Comparison of ENCODE assay signal across 9 mouse cellular contexts in the genomic region with DNA sequence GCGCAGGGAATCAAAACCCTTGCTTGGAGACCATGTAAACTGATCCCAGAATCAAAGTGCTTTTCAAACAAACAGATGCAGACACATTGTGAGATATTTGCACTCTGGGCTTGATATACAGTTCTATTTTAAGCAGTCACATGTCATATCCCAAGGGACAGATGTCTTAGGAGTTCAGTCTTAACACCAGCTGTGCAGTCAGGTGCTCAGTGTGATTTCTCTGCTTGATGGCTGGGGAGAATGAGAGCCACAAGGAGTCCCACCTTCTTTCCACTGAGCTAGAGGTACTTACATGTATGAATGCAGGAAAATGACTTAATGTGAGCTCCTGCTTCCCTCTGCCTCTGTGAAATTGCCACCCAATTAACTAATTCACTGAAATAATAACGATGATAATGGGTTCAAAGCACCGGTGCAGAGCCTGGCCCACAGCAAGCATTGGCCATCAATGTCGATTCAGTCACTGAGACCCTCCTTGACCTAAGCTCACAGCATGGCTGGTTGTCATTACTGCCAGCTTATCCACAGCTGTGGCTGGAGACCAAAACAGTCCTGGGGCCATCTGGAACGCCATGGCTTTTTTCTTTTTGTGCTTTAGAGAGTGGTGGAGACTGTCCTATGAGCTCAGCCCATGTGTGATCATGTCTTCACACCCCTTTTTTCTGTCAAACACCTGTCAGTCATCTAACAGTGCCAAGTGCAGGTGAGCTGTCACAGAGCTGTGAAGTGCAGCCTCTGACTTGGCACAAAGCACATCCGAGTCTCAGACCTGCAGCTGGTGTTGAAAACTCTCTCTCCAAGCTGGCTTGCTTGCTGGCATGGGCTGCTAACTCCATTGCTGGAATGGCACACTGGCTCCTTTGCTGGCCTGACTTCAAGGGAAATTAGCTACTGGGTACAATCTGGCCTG.
A peak's percentile ranks its signal among the peaks of the same experiment; 100 is the strongest.
DNase-seq lines count a peak whose midpoint lies in the region; ATAC-seq lines count a peak whose summit lies in the region.
"Had no signal": no experiment of that assay in that cellular context is flagged by ENCODE, and none has a peak within 500 bp of the region (broad histone marks: within the 10 kb centered on the region; RNA-seq: fewer than 3 reads in every experiment).

No protein-coding gene starts in this region.

- H3K9ac ChIP-seq in neural tube, embryonic 13.5 days: no peak overlapping the region
- no peak overlapping the region for H3K9ac ChIP-seq in heart, embryonic 15.5 days
- H3K9ac ChIP-seq: stomach, embryonic 15.5 days had no signal

- ATAC-seq in neural tube, embryonic 13.5 days (ENCODE audit: low read depth): peak; percentile 40; the same call in 1 of the 2 replicates
- ATAC-seq in heart, embryonic 15.5 days (replicated peaks; ENCODE audit: insufficient number of reproducible peaks, insufficient read depth, low FRiP score, low read depth): peak; percentile 47

- no peak overlapping the region for H3K4me2 ChIP-seq in neural tube, embryonic 13.5 days
- no peak overlapping the region for H3K4me2 ChIP-seq in heart, embryonic 15.5 days
- H3K4me2 ChIP-seq: stomach, embryonic 15.5 days had no signal

- H3K27me3 ChIP-seq in neural tube, embryonic 13.5 days: no peaks in the 10 kb centered on the region
- no peaks in the 10 kb centered on the region for H3K27me3 ChIP-seq in heart, embryonic 15.5 days
- H3K27me3 ChIP-seq: stomach, embryonic 15.5 days had no signal

- WGBS in neural tube, embryonic 13.5 days: 67% methylated on average over 6 of the region's 6 CpGs
- 65% methylated on average over 6 of the region's 6 CpGs for WGBS in heart, embryonic 15.5 days

- no peaks in the 10 kb centered on the region for H3K36me3 ChIP-seq in neural tube, embryonic 13.5 days
- no peaks in the 10 kb centered on the region for H3K36me3 ChIP-seq in heart, embryonic 15.5 days
- H3K36me3 ChIP-seq: stomach, embryonic 15.5 days had no signal

- H3K4me3 ChIP-seq in neural tube, embryonic 13.5 days: no peak overlapping the region
- no peak overlapping the region for H3K4me3 ChIP-seq in heart, embryonic 15.5 days
- H3K4me3 ChIP-seq: stomach, embryonic 15.5 days had no signal

- DNase-seq in neural tube, embryonic 10.5 days (ENCODE audit: extremely low spot score, low spot score): no peak
- DNase-seq in left cerebral cortex, postnatal 14 days (ENCODE audit: low spot score in 2 of 2): peak; percentile 23 to 42
- no peak for DNase-seq in spleen, postnatal 14 days (ENCODE audit: low spot score in 2 of 2)
- DNase-seq in spleen, postnatal 36 days (ENCODE audit: low spot score in 2 of 2): no peak
- DNase-seq in thymus, postnatal 0 days (ENCODE audit: low spot score): no peak
- DNase-seq: kidney, adult 11 months had no signal

- H3K27ac ChIP-seq in neural tube, embryonic 13.5 days (replicated peaks): no peak overlapping the region
- H3K27ac ChIP-seq in heart, embryonic 15.5 days: no peak overlapping the region
- H3K27ac ChIP-seq: stomach, embryonic 15.5 days had no signal

- intact Hi-C loops in left cerebral cortex, postnatal 14 days (cut with DNase I): no loop called here

- H3K9me3 ChIP-seq in neural tube, embryonic 13.5 days: no peaks in the 10 kb centered on the region
- H3K9me3 ChIP-seq in heart, embryonic 15.5 days (replicated peaks): no peaks in the 10 kb centered on the region
- H3K9me3 ChIP-seq: stomach, embryonic 15.5 days had no signal

- H3K4me1 ChIP-seq in neural tube, embryonic 13.5 days (replicated peaks): 0 out of 2 replicates have a peak, but pooled peaks cover 8% of the 10 kb centered on the region
- no peaks in the 10 kb centered on the region for H3K4me1 ChIP-seq in heart, embryonic 15.5 days (replicated peaks)
- H3K4me1 ChIP-seq: stomach, embryonic 15.5 days had no signal

Comparison
In these comparisons a context has a peak if more than half of its experiments do, and no peak if none do; other contexts are left out.
1. DNase-seq: peak in left cerebral cortex, postnatal 14 days (2 of 2); none in neural tube, embryonic 10.5 days (single experiment), spleen, postnatal 14 days (0 of 2), spleen, postnatal 36 days (0 of 2) and thymus, postnatal 0 days (single experiment).